Mouse (Mus musculus) stomach, postnatal 0 days (tissue): ENCODE data around the gene Wdr35.

Source experiments
- CTCF ChIP-seq: IDR thresholded peaks from 2 replicates; pipeline ENCODE4 v1.5.1; 2016; ENCODE audit warnings: antibody characterized with exemption, low read depth, mild to moderate bottlenecking, moderate library complexity
- EP300 ChIP-seq: optimal IDR thresholded peaks from 2 replicates; pipeline ENCODE3; 2016; ENCODE audit warnings: antibody characterized with exemption

- TF ChIP-seq CTCF (no peak), EP300 (no peak)
These were observed 19.5 kb upstream of the Wdr35 start for GRCm38 (mm10) chr12:8954161-8954561.
